Mouse (Mus musculus) spleen, adult 2 months (tissue): ENCODE measurements around the gene Prpf38b.

Source experiments
- CTCF ChIP-seq: fragments of 200-500 bp; IDR thresholded peaks from 2 replicates; pipeline ENCODE4 v1.5.1; 2011; ENCODE audit warnings: mild to moderate bottlenecking, inconsistent platforms; ENCODE audit not compliant: insufficient read depth, insufficient read length, insufficient replicate concordance; ENCODE audit errors: extremely low read depth
- POLR2A ChIP-seq: fragments of 200-500 bp; IDR thresholded peaks from 2 replicates; pipeline ENCODE4 v1.6.1; 2011; ENCODE audit warnings: low read depth, low read length, inconsistent platforms

- TF ChIP-seq POLR2A, result no peak
- TF ChIP-seq CTCF, result no peak
These were observed 6.5 kb upstream of the Prpf38b start for GRCm38 (mm10) chr3:108917986-108918385.
